Mouse (Mus musculus) thymus, adult 2 months (tissue): ENCODE measurements around the gene Iqca.

Experiments
- CTCF ChIP-seq: fragments of 200-500 bp; IDR thresholded peaks from 2 replicates; pipeline ENCODE4 v1.5.1; 2012; ENCODE audit warnings: mild to moderate bottlenecking, control low read depth, low read length, moderate library complexity, borderline replicate concordance; ENCODE audit not compliant: control insufficient read depth, poor library complexity, insufficient read depth; ENCODE audit errors: extremely low read depth
- POLR2A ChIP-seq: fragments of 200-500 bp; IDR thresholded peaks from 2 replicates; pipeline ENCODE4 v1.6.1; 2012; ENCODE audit warnings: mild to moderate bottlenecking, low read length, control low read depth, moderate library complexity; ENCODE audit not compliant: control insufficient read depth, poor library complexity, insufficient read depth; ENCODE audit errors: extremely low read depth

- no peak for TF ChIP-seq CTCF
- no peak for TF ChIP-seq POLR2A
Measured at GRCm38 (mm10) chr1:90100360-90101232, 52.6 kb downstream of the Iqca start.
